Mouse (Mus musculus): Measurements from ENCODE around the gene Pcgf6.

GRCm38 (mm10) chr19:47015965-47016364 is 34.7 kb downstream of the Pcgf6 start:
- TF ChIP-seq POLR2A (IDR thresholded peaks at IDR 0.05; ENCODE audit: borderline replicate concordance, extremely low read depth, low read depth, low read length) (no peak), CTCF (IDR thresholded peaks at IDR 0.05; ENCODE audit: insufficient read depth, low read length) (no peak)
